Mouse (Mus musculus) CH12.LX (cell line): ENCODE data around the gene Retn. TPM values are rescaled to one million over a fixed set of nuclear protein-coding genes. Genes with fewer than 3 reads are reported as not detected.

Experiments
- DNase-seq: peaks from one replicate; pipeline ENCODE4 v3.0.0-alpha.2; 2013; ENCODE audit errors: extremely low read depth
- H3K27ac ChIP-seq: 2 replicates; pipeline ENCODE4 v1.5.1; 2012; ENCODE audit warnings: low read depth, mild to moderate bottlenecking, control low read depth, moderate library complexity; ENCODE audit not compliant: insufficient read depth
- H3K27me3 ChIP-seq: replicated peaks from 2 replicates; pipeline ENCODE3; 2012; ENCODE audit warnings: inconsistent platforms
- H3K36me3 ChIP-seq, 2 experiments: replicated peaks in 1 of 2; 2 replicates each; pipeline versions ENCODE3 to v1.6.1; 2012; ENCODE audit warnings: inconsistent platforms in 1 of 2, low read length in 1 of 2, mild to moderate bottlenecking in 1 of 2, mixed read lengths in 1 of 2, moderate library complexity in 1 of 2; ENCODE audit not compliant: control insufficient read depth in 1 of 2, insufficient read depth in 1 of 2
- H3K4me1 ChIP-seq, 2 experiments: 2 replicates each; pipeline ENCODE4 v1.6.1; 2012; ENCODE audit warnings: inconsistent platforms in 1 of 2, moderate library complexity in 1 of 2; ENCODE audit not compliant: insufficient read depth in 2 of 2, control insufficient read depth in 1 of 2
- H3K4me2 ChIP-seq: 2 replicates; pipeline ENCODE4 v1.6.1; 2012; ENCODE audit warnings: low read depth, mild to moderate bottlenecking, control low read depth; ENCODE audit not compliant: poor library complexity, insufficient read depth, severe bottlenecking
- H3K4me3 ChIP-seq, 3 experiments: fragments of 150-350 bp in 1 of 3; sonication (generic) in 1 of 3; replicated peaks in 1 of 3; 2 replicates each; pipeline versions ENCODE3 to v1.5.1; 2011 to 2012; ENCODE audit warnings: low read depth in 2 of 3, low read length in 2 of 3, mild to moderate bottlenecking in 2 of 3, moderate library complexity in 2 of 3, control low read depth in 1 of 3, improper control_type of control experiment in 1 of 3, inconsistent platforms in 1 of 3, mixed read lengths in 1 of 3; ENCODE audit not compliant: poor library complexity in 1 of 3
- H3K79me2 ChIP-seq: replicated peaks from 2 replicates; pipeline ENCODE4 v1.6.1; 2012; ENCODE audit warnings: mild to moderate bottlenecking, moderate library complexity; ENCODE audit not compliant: control insufficient read depth, poor library complexity, insufficient read depth, severe bottlenecking; ENCODE audit errors: extremely low read depth
- H3K9ac ChIP-seq: 2 replicates; pipeline ENCODE4 v1.6.1; 2012; ENCODE audit warnings: low read depth, mild to moderate bottlenecking, control low read depth, moderate library complexity; ENCODE audit not compliant: insufficient read depth
- H3K9me3 ChIP-seq: replicated peaks from 2 replicates; pipeline ENCODE3; 2012; ENCODE audit warnings: low read length, inconsistent platforms, mixed read lengths
- BHLHE40 ChIP-seq: IDR thresholded peaks from 2 replicates; pipeline ENCODE4 v1.6.1; 2011; ENCODE audit warnings: mild to moderate bottlenecking, low read depth, low read length, improper control_type of control experiment
- CHD2 ChIP-seq: IDR thresholded peaks from 2 replicates; pipeline ENCODE4 v1.6.1; 2011; ENCODE audit warnings: low read length, improper control_type of control experiment
- CTCF ChIP-seq, 2 experiments: IDR thresholded peaks in 1 of 2; conservative IDR thresholded peaks in 1 of 2; 2 replicates each; pipeline ENCODE4 v1.5.1; 2011 to 2012; ENCODE audit warnings: low read depth in 2 of 2, low read length in 2 of 2, improper control_type of control experiment in 1 of 2, inconsistent platforms in 1 of 2, mild to moderate bottlenecking in 1 of 2, moderate library complexity in 1 of 2
- E2F4 ChIP-seq: IDR thresholded peaks from 2 replicates; pipeline ENCODE4 v1.6.1; 2011; ENCODE audit warnings: low read depth, low read length, improper control_type of control experiment; ENCODE audit not compliant: insufficient replicate concordance
- ELF1 ChIP-seq: IDR thresholded peaks from 2 replicates; pipeline ENCODE4 v1.6.1; 2014; ENCODE audit warnings: low read depth, mild to moderate bottlenecking, inconsistent platforms, low read length, improper control_type of control experiment
- EP300 ChIP-seq: IDR thresholded peaks from 2 replicates; pipeline ENCODE4 v1.6.1; 2011; ENCODE audit warnings: low read length, improper control_type of control experiment
- ETS1 ChIP-seq: conservative IDR thresholded peaks from 2 replicates; pipeline ENCODE4 v1.6.1; 2012; ENCODE audit warnings: low read depth, mild to moderate bottlenecking, inconsistent platforms, low read length, improper control_type of control experiment, moderate library complexity
- GABPA ChIP-seq: IDR thresholded peaks from 2 replicates; pipeline ENCODE4 v1.6.1; 2012; ENCODE audit warnings: low read depth, low read length, improper control_type of control experiment, inconsistent platforms; ENCODE audit not compliant: insufficient replicate concordance
- HCFC1 ChIP-seq: IDR thresholded peaks from 2 replicates; pipeline ENCODE4 v1.6.1; 2012; ENCODE audit warnings: low read depth, mild to moderate bottlenecking, inconsistent platforms, low read length, improper control_type of control experiment
- JUN ChIP-seq: IDR thresholded peaks from 2 replicates; pipeline ENCODE4 v1.6.1; 2011; ENCODE audit warnings: low read depth, mild to moderate bottlenecking, low read length, improper control_type of control experiment, moderate library complexity; ENCODE audit not compliant: insufficient read depth
- KAT2A ChIP-seq: IDR thresholded peaks from 2 replicates; pipeline ENCODE4 v1.6.1; 2012; ENCODE audit warnings: low read length, improper control_type of control experiment, inconsistent platforms; ENCODE audit not compliant: insufficient replicate concordance
- MAFK ChIP-seq: IDR thresholded peaks from 2 replicates; pipeline ENCODE4 v1.6.1; 2011; ENCODE audit warnings: low read length, improper control_type of control experiment; ENCODE audit not compliant: insufficient replicate concordance
- MAX ChIP-seq: IDR thresholded peaks from 2 replicates; pipeline ENCODE4 v1.6.1; 2011; ENCODE audit warnings: low read length, improper control_type of control experiment
- MEF2A ChIP-seq: IDR thresholded peaks from 2 replicates; pipeline ENCODE4 v1.6.1; 2014; ENCODE audit warnings: low read depth, mild to moderate bottlenecking, inconsistent platforms, low read length, improper control_type of control experiment, borderline replicate concordance
- MYC ChIP-seq: IDR thresholded peaks from 2 replicates; pipeline ENCODE4 v1.6.1; 2011; ENCODE audit warnings: low read depth, mild to moderate bottlenecking, improper control_type of control experiment, low read length
- NELFE ChIP-seq: IDR thresholded peaks from 2 replicates; pipeline ENCODE4 v1.6.1; 2011; ENCODE audit warnings: low read depth, low read length, improper control_type of control experiment
- PAX5 ChIP-seq: IDR thresholded peaks from 2 replicates; pipeline ENCODE4 v1.6.1; 2012; ENCODE audit warnings: low read length, inconsistent platforms, mixed read lengths
- POLR2A ChIP-seq: IDR thresholded peaks from 2 replicates; pipeline ENCODE4 v1.6.1; 2011; ENCODE audit warnings: low read depth, mild to moderate bottlenecking, improper control_type of control experiment, low read length
- POLR2AphosphoS2 ChIP-seq: IDR thresholded peaks from 2 replicates; pipeline ENCODE4 v1.6.1; 2011; ENCODE audit warnings: low read depth, low read length, improper control_type of control experiment
- RAD21 ChIP-seq: IDR thresholded peaks from 2 replicates; pipeline ENCODE4 v1.6.1; 2011; ENCODE audit warnings: low read depth, mild to moderate bottlenecking, low read length, improper control_type of control experiment, moderate library complexity
- SIN3A ChIP-seq: IDR thresholded peaks from 2 replicates; pipeline ENCODE4 v1.6.1; 2012; ENCODE audit warnings: low read length, improper control_type of control experiment, inconsistent platforms
- SMC3 ChIP-seq: IDR thresholded peaks from 2 replicates; pipeline ENCODE4 v1.6.1; 2011; ENCODE audit warnings: low read depth, low read length, improper control_type of control experiment
- TBP ChIP-seq: conservative IDR thresholded peaks from 2 replicates; pipeline ENCODE4 v1.6.1; 2011; ENCODE audit warnings: low read depth, low read length, improper control_type of control experiment
- TCF12 ChIP-seq: IDR thresholded peaks from 2 replicates; pipeline ENCODE4 v1.6.1; 2014; ENCODE audit warnings: low read depth, mild to moderate bottlenecking, inconsistent platforms, low read length, improper control_type of control experiment
- UBTF ChIP-seq: IDR thresholded peaks from 2 replicates; pipeline ENCODE4 v1.6.1; 2012; ENCODE audit warnings: low read depth, mild to moderate bottlenecking, inconsistent platforms, low read length, improper control_type of control experiment, moderate library complexity
- USF1 ChIP-seq: IDR thresholded peaks from 2 replicates; pipeline ENCODE4 v1.6.1; 2014; ENCODE audit warnings: low read depth, mild to moderate bottlenecking, inconsistent platforms, low read length, improper control_type of control experiment
- USF2 ChIP-seq: conservative IDR thresholded peaks from 2 replicates; pipeline ENCODE4 v1.6.1; 2011; ENCODE audit warnings: low read depth, low read length, improper control_type of control experiment
- ZC3H11A ChIP-seq: IDR thresholded peaks from 2 replicates; pipeline ENCODE4 v1.6.1; 2012; ENCODE audit warnings: low read depth, mild to moderate bottlenecking, inconsistent platforms, low read length, improper control_type of control experiment
- ZKSCAN1 ChIP-seq: IDR thresholded peaks from 2 replicates; pipeline ENCODE4 v1.6.1; 2012; ENCODE audit warnings: low read depth, inconsistent platforms, low read length, improper control_type of control experiment, borderline replicate concordance
- dilution Hi-C: fragments of 300-500 bp; cut with MboI; formaldehyde crosslinking; loops from 2 replicates; pipeline ENCODE4 v1.14.3; 2020; ENCODE audit warnings: low sequenced_read_pairs; ENCODE audit not compliant: extremely low pct_unique_long_range_greater_than_20kb, extremely low pct_ligation_motif_present
- in situ Hi-C: fragments of 300-500 bp; cut with MboI; formaldehyde crosslinking; loops from 3 replicates; pipeline ENCODE4 v1.14.3; 2019; ENCODE audit warnings: low sequenced_read_pairs, low pct_ligation_motif_present, low pct_unique_long_range_greater_than_20kb, mixed read lengths
- polyA plus RNA-seq: library from polyadenylated mRNA; unstranded; fragments of >175 nt; gene quantifications from 2 replicates; pipeline ENCODE4 v1.2.1, GENCODE M21; 2012; ENCODE audit warnings: low read depth; ENCODE audit not compliant: insufficient read length
- total RNA-seq, 2 experiments: library from RNA; depleted of rRNA; stranded (reverse); fragments of 300-350 nt in 1 of 2; fragments of >200 nt in 1 of 2; gene quantifications; 2 replicates each; pipeline ENCODE4 v1.2.3; 2012 to 2014

Retn gene
- total and polyA plus RNA-seq, 3 experiments: 0.27 TPM; not detected in 2

- Histone ChIP-seq H3K36me3 (peaks cover 10 to 14% of the 10 kb centered on the region in 2 experiments), H3K4me2 (no peak overlapping the region), H3K4me3 (no peak overlapping the region), H3K4me1 (peaks cover 0 to 32% of the 10 kb centered on the region in 2 experiments; a peak in 2 of 4 replicates), H3K27ac (no peak overlapping the region), H3K9ac (no peak overlapping the region), H3K79me2 (peaks cover 21% of the 10 kb centered on the region; the same call in 1 of the 2 replicates)
- dilution Hi-C loops: no loop called here
- no peak for DNase-seq
- no peak for TF ChIP-seq USF1
- no peak for TF ChIP-seq KAT2A
- no peak for TF ChIP-seq ETS1
- no peak for TF ChIP-seq CTCF (conservative IDR thresholded peaks at IDR 0.05 in 1 of 2, IDR thresholded peaks at IDR 0.05 in 1 of 2; ENCODE audit: low read depth in 2 of 2, low read length in 2 of 2)
- no peak for TF ChIP-seq E2F4
- TF ChIP-seq GABPA: no peak
- TF ChIP-seq, all 38 proteins: peak for 0
- H3K27me3 ChIP-seq: peaks cover 25% of the 10 kb centered on the region
- in situ Hi-C loops: loop anchor here (5.0 to 10.0 kb wide), 4 partner anchors 47 to 320 kb away; partner anchors contain the start of genes A430078G23Rik, Pcp2 and Pex11g
- H3K9me3 ChIP-seq: no peaks in the 10 kb centered on the region
These were observed 19.1 kb downstream of the Retn start for GRCm38 (mm10) chr8:3674671-3675070.

GRCm38 (mm10) chr8:3676131-3676992 lies 20.8 kb downstream of the Retn start, which contains the start of gene Trappc5:
Gene Trappc5, plus strand, starts transcription at chr8:3676299.
- H3K9ac ChIP-seq: peak within 1 kb of the TSS; percentile 99
- H3K27ac ChIP-seq: peak within 1 kb of the TSS; percentile 52; the same call in 1 of the 2 replicates
- H3K79me2 ChIP-seq: peaks cover 21% of the 10 kb centered on the region; the same call in 1 of the 2 replicates
- H3K4me1 ChIP-seq: peaks cover 0 to 42% of the 10 kb centered on the region in 2 experiments; a peak in 2 of 4 replicates
- H3K4me2 ChIP-seq: peak within 1 kb of the TSS; percentile 85
- peak within 1 kb of the TSS; percentile 70 to 97 (median 95) for H3K4me3 ChIP-seq
- H3K36me3 ChIP-seq: peaks cover 19 to 31% of the 10 kb centered on the region in 2 experiments
- peaks cover 25% of the 10 kb centered on the region for H3K27me3 ChIP-seq
- peak; percentile 91 for DNase-seq
- in situ Hi-C loops: loop anchor here (10.0 kb wide), 2 partner anchors 212 to 322 kb away; partner anchors contain the start of genes A430078G23Rik and Pex11g
- no peaks in the 10 kb centered on the region for H3K9me3 ChIP-seq
- dilution Hi-C loops: no loop called here
- TF ChIP-seq CHD2 (no peak), KAT2A (peak; percentile 77; the same call in 1 of the 2 replicates), BHLHE40 (peak; percentile 94), SIN3A (no peak), MEF2A (peak; percentile 37; the same call in 1 of the 2 replicates), TCF12 (peak; percentile 84), USF1 (peak; percentile 23; the same call in 1 of the 2 replicates), PAX5 (no peak), ELF1 (peak; percentile 90), JUN (no peak), ETS1 (no peak), ZKSCAN1 (no peak), MAFK (no peak), UBTF (no peak), USF2 (no peak), POLR2AphosphoS2 (0 out of 2 replicates have a peak, but pooled peaks have one; percentile 47), HCFC1 (peak; percentile 84), MYC (peak; percentile 79), MAX (peak; percentile 88), E2F4 (no peak), NELFE (peak; percentile 76), SMC3 (peak; percentile 64), POLR2A (peak; percentile 86), ZC3H11A (no peak), RAD21 (peak; percentile 79), GABPA (no peak), EP300 (no peak), TBP (0 out of 2 replicates have a peak, but pooled peaks have one; percentile 34)
